Mouse (Mus musculus): ENCODE data around the gene Gm1673.

The Gm1673 gene

DNA sequence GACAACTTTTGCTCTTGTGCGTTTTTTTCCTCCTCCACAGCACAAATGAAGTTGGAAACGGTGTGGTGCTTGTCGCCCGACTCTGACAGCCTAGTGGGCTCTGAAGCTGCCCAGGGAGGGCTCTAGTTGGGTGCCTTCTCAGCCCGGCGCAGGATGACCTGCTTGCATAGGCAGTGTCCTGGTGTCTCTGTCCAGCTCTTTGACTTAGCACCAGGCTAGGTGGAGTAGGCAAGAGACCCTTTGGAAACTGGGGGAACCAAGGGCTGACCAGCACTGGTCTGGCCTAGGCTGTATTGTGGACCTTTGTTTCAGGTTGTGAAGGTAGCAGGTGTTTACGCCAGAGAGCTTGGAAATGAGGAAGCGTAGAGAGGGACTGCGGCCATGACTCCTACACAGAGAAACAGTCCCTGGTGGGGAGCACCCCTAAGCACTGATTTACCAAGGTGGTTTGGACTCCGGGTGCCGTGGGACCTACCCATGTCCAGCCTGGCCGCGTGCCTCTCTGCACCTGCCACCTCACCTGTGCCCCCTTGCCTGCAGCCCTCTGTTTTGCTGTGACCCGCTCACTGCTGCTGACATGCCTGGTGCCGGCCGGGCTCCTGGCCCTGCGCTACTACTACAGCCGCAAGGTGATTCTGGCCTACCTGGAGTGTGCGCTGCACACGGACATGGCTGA lies 14.7 kb downstream of the Gm1673 start:
- no peak for DNase-seq

DNA sequence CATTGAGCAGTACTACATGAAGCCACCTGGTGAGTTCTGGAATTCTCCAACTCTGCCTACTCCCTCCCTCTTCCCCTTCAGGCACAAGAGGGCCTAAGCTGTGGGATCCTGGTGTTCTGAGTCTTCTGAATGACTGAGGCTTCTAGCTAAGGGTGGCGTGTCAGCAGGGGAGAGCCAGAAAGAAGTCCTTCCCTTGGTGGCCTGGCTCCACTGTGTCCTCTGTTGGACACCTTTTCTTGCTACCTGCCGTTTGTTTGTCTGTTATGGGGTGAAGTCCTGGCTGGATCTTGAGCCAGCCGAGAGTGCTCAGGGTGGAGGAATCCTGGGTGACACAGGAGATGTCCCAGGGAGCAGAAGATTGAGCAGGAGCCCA lies 15.3 kb downstream of the Gm1673 start:
- no peak for DNase-seq

DNA sequence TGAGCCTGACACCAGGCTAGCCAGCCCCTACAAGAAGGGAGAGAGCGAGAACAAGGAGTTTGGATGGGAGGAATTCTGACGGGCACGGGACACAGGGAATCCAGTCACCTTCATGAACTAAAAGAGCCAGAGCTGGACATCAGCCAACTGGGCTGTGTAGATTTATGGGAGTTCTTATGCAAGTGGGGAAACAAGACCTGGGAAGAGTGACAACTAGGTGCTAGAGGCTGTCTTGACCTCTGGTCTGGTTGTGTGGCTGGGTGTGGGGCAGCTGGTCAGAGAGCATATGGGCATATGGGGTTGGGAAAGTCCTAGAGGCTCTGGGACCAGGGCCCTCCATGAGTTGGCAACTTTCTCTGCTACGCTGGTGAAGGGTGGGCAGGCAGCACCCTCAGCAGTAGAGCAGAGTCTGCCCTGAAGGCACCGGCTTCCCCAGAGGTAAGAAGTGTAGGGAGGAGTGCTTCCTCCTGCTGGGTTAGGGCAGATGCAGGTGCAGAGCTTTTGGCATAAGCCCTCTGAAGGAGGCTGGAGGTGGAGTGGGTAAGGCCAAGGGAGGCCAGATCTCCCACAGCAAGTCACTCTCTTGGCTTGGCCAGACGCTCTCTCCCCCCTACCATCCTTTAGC lies 16.3 kb downstream of the Gm1673 start:
- DNase-seq = no peak

DNA sequence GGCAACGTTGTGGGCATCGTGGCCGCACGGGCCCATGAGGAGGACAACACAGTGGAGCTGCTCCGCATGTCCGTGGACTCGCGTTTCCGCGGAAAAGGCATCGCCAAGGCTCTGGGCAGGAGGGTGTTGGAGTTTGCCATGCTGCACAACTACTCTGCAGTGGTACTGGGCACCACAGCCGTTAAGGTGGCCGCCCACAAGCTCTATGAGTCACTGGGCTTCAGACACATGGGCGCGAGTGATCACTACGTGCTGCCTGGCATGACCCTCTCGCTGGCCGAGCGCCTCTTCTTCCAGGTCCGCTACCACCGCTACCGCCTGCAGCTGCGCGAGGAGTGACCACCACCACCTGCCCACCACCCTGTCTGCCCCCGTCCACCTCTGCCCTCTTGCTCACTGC lies 17.6 kb downstream of the Gm1673 start:
- DNase-seq = no peak

DNA sequence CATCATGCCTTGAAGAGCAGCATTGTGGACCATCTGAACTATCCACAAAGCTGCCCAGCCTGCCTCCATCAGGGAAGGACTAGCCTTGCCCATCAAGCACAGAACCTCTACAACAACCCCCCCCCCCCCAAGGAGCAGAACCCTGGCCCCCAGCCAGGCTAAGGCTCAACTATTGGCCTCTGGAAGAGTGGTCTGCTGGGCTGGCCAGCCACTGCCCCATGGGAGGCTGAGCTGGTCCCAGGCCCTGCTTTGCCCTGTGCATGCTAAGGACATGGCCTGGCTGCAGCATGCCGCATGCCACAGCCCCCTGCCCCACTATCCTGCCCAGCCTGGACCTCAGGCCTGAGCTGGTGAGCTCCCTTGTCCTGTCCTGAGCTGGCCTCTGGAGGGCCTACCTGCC lies 18.2 kb downstream of the Gm1673 start:
- no peak for DNase-seq

DNA sequence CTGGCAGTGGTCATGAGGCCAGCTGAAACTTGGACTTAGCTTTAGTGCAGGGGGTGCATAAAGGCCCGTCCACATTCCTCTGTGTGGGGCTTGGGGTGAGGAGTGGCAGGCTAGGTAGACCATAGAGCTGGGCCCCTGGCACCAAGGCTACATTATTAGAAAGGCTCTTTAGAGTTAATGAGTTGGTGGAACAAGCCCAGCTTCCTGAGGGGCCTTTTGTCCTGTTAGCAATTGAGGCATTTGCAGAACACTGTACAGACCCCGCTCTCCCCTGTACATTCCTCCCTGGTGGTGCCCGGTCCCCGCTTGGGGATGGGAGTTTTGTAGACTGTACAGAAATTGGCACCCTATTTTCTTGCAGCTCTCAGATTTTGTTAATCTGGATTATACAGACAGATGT lies 19.4 kb downstream of the Gm1673 start:
- DNase-seq = no peak

DNA sequence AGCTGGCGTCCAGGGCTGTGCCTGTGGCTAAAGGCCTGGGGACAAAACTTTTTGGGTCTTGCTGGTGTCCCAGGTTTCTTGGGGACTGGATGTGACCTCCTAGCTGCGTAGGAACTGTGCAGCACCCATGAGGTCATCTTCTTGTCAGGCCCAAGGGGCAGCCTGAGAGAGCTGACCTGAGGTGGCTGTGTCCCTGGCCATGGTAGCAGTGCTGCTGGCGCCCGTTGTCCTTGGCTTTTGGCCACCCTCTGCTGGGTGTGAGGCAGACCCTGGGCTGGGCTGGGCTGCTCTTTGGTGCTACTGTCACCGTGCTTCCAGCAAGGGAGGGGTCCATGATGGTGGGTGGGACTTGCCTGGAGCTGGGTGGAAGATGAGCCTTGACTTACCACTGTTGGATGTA lies 21.4 kb downstream of the Gm1673 start:
- DNase-seq = no peak

DNA sequence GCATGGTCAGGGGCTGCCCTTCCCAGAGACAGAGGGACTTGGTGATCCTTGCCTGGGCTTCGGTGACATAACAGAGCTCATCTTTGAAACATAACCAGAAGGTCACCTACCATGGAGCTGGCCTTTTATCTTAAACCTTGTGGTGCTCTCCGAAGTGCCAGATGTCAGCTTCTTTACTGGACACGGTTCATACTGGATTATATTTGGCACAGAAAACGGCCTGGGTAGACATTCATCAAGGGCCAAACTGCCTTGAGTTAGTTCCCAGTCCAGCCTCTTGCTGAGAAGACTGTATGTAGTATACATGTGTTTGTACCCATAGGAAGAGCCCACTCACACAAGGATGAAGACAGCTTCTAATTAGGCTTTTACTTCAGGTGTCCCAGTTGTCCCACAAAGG lies 23.6 kb downstream of the Gm1673 start:
- DNase-seq = no peak

DNA sequence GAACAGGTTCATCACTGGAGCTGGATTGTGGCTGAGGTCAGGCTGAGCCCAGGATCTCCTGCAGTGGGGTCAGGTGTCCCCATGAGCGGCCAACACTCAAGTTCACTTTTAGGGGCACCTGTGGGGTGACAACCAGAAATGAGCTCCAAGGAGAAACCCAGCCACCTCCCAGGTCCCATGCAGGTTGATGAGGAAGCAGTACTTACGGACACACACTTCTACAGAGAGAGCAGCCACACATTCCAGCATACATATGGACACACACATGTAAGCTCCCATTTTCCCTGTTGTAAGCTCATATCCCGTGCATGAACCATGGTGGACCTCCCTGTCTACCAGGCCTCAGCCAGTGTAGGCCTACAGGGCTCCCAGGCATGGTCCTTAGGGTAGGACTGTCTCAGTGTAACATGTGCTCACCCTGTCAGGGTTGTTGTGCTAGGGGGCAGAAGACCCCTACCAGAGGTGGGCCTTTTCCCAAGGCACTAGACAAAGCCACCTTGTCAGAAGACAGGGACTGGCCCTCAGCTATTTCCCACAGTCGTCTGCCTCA lies 24.2 kb downstream of the Gm1673 start:
- DNase-seq = no peak

DNA sequence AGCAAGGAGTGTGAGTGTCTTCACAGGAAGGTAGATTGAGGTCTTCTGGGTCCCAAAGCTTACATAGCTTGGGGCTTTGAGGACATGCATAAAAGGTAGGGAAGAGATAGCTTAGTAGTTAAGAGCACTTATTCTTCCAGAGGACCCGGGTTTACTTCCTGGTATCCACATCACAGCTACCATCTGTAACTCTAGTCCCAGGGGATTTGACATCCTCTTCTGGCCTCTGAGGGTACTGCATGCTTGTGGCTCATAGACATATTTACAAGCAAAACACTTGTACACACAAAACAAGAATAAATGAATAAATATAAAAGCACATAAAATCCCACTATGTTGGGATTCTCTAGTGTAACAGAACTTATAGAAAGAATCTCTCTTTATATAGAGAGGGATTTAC lies 31.4 kb downstream of the Gm1673 start:
- no peak for DNase-seq

DNA sequence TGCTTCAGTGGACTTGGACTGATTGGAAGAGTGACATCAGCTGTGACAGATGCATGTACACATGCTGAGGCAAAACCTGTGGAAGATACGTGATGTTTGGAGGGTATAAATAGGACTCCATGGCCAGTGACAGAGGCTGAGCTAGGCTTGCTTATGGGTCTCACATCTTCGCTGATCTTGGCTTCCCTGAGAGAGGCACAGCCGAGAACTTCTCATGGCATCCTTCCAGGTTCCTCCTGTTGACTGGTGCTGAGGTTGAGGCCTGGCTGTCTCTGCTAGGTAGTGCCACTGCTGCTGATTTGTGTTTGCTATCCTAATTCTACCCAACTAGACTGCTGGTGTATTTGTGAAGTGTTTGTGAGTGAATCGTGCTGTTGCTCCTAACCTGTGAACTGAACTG lies 35.7 kb downstream of the Gm1673 start:
- no peak for DNase-seq

DNA sequence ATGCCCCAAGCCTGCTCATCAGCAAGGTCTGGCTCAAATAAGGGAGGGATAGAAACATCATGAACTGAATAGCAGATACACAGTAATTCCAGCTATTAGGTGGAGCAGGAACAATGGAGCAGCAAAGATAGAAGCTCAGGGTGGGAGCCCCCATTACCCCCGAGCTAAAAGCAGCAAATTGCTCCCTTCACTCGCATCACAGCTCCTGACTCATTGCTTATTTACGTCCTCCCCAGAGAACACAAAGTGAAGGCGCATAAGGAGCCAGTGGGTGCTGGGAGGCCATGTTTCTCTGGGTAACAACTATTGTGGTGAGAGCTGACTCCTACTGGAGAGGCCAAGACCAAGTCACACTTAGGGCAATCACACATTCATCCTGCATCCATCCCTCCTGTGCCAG lies 46.9 kb downstream of the Gm1673 start:
- DNase-seq = no peak

DNA sequence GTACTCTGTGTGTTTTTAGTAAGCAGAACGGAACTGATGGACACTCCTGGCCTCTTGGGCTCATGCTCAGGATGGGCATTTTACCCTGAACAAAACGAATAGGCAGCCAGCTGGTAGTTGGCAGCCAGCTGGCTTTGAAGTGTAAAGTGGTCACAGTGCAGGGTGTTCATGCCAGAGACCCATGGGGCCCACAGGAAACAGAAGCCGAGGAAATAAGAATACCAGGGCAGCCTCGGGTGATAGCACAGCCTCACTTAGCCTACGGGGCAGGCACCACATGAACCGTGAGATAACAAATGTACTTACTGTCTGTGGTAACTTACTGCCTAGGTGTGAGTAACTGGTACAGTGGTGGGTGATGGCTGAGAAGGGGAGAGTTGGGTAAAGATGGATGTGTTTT lies 47.8 kb downstream of the Gm1673 start:
- no peak for DNase-seq

DNA sequence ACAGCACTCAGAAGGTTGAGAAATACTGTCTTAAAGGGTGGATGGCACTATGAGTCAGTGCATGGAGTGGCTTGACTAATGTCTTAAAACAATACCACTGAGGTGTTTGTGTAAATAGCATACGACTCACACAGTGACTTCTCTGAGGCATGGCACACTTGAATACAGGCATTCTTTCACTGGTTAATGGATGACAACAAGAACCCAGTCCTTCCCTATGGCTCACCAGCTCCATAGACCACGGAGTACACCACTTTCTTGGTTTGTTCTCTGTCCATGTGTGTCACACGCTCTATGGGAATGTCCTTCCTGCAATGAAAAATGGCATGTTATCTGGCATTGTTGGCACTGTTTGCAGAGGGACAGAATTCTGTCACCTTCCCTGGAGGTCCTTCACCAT lies 49.3 kb downstream of the Gm1673 start:
- DNase-seq = no peak
